Mouse (Mus musculus) urinary bladder, adult 18-20 months (tissue): Measurements from ENCODE around the gene Zbtb6.

Source experiments
- DNase-seq, 2 experiments: peaks; one replicate each; pipeline ENCODE4 v3.0.0; 2022; ENCODE audit warnings: low spot score in 2 of 2, mixed read lengths in 2 of 2

Zbtb6 gene

DNA sequence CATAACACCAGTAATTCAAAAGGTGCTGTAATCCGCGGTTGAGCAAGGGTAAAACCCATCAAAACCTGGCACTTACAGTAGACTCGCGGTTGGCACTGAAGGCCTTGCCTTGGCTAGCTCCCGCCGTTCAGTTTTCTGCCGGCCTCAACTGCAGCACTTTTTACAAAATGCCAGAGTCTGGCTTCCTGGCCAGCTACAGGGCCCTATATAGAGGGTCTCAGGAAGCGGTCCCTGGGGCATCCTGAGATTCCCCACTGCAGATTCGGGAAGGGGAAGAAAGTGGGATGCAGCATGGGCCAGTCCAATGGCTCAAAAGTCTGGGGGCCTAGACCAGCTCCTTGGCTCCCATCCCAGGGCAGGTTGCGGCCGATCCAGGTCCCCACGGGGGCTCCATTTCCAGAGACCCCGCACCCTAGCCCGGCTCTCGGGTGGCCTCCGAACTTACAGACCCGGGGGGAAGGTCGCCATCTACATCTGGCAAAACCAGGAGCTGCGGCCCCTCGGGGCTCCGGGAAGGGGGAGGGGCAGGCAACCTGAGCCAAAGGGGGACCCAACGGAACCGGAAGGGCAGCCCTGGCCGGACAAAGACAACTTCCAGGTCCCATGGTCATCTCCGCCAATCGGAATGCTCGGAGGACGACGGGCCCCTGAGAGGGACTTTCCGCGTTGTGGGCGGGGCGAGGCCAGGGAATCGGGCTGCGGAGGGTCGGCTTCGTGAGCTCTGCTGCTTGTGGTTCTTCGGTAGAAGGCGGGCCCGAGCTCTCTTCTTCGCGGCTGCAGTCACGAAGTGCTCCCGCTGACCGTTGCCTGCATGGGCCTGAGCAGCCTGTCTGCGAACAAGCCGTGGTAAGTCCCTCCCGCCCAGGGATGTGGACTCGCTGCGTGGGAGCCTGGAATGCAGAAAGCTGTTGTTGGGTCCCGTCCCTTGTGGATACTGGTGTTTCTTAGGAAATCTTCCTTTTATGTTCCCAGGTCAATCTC lies at the start of gene Zbtb6, which contains the start of the genes Zbtb26 and Rabgap1:
Gene Zbtb6, minus strand, starts transcription at position 561 of the 981 bp plus-strand sequence.
Gene Zbtb26, minus strand, starts transcription at position 525 of the 981 bp plus-strand sequence.
Gene Rabgap1, plus strand, starts transcription at position 669 of the 981 bp plus-strand sequence.
- peak; percentile 92 to 94 for DNase-seq

DNA sequence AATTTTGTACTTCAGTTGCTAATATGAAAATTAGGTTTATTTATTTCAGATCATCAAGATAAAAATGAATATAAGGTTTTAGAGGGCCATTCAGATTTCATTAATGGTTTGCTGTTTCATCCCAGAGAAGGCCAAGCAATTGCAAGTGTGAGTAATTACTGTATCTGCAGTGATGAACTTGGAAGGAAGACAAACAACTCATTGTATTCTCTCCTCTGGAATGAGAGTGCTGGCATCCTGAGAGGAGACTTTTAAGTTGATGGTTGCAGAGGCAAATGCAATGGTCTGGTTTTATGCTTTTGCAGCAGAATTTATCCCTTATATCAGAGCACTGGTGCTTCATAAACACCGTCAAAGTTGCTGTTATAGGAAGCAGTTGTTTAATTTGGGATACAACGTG lies 46.0 kb upstream of the Zbtb6 start:
- DNase-seq, result no peak

DNA sequence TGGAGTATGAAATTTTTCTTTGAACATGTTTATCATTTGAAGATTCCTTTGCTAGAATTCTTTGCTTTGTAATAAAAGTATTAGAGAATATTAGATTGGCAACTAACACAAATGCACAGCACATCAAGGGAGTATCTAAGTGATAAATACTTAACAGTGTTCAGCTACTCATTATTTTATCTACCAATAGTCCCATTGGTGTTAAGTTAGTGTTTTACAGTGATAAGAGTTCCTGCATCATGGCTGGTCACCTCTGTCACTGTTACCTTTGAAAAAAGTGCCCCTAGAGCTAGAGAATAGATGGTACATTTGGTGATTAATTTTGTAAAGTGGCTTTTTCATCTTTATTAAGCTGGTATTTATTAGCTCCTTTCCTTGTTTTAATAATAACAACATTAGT lies 43.4 kb upstream of the Zbtb6 start:
- DNase-seq, result no peak

DNA sequence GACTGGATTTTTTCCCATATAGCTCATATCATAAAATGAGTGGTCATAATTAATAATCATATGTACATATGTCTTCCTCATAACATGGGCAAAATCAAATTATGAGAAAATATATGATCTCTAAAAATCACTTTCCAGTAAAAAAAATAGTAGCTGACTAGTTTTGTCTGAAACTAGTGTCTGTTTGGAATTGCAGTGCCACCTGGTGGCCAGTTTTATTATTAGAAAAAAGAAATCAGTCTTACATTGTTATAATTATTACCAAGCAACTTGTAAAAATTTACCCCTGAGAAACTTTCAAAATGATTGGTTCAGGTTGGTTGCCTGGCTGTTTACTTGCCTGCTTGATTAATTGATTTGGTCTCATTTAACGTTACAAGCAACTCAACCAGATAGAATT lies 42.4 kb upstream of the Zbtb6 start:
- DNase-seq, result no peak

DNA sequence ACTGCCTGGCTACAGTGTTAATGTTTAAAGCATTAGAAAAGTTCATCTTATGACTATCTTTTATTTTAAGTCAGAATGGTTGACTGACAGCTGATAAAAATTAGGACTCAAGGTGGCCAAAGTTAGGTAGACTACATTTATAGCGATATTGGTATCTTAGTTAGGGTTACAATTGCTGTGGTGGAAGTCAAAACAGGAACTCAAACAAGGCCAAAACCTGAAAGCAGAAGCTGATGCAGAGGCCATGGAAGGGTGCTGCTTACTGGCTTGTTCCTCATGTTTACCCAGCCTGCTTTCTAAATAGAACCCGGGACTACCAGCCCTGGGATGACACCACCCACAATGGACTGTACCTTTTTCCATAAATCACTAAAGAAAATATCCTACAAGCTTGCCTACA lies 41.2 kb upstream of the Zbtb6 start:
- no peak for DNase-seq

DNA sequence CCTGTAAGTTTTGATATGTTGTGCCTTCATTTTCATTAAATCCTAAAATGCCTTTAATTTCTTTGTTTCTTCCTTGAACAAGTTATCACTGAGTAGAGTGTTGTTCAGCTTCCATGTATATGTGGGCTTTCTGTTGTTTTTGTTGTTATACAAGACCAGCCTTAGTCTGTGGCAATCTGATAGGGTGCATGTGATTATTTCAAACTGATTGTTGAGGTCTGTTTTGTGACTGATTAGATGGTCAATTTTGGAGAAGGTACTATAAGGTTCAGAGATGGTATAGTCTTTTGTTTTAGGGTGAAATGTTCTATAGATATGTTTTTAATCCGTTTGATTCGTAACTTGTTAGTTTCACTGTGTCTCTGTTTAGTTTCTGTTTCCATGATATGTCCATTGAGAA lies 37.1 kb upstream of the Zbtb6 start:
- no peak for DNase-seq

DNA sequence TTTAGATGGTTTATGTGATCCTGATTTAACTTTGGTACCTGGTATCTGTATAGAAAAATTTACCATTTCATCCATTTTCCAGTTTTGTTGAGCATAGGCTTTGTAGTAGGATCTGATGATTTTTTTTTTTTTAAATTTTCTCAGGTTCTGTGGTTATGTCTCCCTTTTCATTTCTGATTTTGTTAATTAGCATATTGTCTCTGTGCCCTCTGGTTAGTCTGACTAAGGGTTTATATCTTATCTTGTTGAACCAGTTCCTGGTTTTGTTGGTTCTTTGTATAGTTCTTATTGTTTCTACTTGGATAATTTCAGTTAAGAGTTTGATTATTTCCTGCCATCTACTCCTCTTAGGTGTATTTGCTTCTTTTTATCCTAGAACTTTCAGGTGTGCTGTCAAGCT lies 36.6 kb upstream of the Zbtb6 start:
- DNase-seq, result no peak

DNA sequence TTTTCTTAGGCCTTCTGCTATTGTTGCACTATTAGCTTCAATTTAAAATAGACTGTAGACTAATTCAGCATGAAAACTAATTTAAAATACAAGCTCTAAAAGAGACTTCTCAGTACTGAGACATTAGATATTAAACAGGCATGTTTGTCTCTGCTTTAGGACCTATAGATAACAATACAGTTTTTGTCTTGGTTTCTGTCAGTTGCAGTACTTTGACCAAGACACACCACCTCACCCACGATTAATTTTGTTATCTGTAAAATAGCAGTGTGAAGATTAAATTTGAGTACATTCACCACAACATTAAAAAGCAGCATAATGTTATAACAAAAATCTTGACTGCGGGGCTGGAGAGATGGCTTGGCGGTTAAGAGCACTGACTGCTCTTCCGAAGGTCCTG lies 23.3 kb upstream of the Zbtb6 start:
- DNase-seq, result no peak

DNA sequence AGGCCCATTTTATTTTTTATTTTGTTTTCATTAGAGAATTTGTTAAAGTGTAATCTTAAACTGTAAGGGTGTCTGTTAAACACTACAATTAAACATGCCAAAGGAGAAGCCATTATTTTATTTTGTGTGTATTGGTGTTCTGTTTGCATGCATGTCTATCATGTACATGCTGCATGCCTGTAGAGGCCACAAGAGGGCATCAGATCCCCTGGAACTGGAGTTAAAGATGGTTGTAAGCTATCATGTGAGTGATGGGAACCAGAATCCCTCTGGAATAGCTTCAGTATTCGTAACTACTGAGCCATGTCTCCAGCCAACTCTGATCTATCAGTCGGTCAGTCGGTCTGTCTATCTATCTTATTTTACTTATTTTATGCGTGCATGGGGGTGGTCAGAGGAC lies 17.7 kb upstream of the Zbtb6 start:
- DNase-seq, result no peak

DNA sequence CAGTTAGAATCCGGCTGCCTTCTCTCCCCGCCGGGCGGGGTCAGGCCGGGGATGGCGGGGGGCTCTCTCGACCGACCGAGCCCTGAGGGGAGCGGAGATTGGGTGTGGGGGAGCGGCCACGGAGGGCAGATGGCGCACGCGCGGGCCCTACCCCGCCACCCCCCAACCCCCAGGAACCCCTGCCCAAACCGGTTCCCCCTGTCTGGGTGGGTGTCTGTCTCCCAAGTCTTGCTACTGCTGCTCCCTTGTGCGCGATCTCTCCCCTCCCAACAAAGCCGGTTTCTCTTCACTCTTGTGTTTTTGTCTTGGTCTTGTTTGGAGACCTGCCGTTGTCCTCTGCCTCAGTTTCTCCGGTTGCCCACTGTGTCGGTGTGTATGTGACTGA lies 9.4 kb upstream of the Zbtb6 start:
- DNase-seq, result no peak

DNA sequence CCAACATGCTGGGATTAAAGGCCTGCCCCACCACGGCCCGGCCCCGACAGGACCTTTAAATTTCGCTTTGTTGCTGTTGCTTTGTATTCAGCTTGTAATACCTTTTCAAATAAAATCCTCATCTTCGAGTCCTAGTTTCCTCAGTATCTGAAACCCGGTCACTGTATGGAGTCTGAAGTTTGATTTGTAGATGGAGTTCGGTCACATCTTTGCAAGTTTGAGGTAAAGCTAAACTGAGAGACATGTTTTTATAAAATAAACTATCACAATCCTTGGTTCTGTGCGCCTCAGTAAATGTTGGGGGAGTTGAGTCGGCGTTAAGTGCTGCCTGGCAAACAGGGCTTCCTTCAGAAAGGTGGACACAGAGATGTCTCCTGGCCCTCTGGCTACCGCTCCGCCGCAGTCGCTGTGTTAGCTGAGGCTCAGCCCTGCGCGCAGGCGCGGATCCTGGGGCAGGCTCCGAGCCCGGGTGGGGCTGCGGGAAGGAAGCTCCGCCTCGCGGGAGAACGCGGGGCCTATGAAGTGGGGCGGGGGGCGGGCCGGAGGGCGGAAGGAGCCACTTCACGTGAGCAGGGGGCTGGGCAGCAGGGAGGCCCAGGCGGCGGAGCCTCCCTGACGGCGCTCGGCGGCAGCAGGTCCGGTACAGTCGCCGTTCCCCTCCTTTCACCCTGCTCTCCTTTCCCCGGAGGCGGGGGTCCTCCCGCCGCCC lies 8.8 kb upstream of the Zbtb6 start:
- DNase-seq, result peak; percentile 78 to 91

DNA sequence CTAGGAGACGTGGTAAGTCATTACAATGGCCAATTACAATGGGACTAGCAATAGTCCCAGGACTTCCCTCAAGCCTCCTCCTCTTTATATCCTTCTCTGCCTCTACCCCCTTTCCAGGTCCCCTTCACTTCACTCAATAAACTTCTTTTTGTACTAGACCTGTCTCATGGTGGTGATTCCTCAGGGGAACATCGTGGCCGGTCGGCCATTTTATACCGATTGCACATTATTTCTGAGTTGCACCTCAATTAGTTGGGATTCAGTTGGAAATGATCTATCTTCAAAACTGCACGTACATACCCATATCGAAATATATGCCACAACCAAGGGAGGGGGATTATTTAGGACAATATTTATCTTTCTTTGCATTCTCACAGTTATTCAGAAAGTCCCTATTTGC lies 11.4 kb downstream of the Zbtb6 start:
- no peak for DNase-seq

DNA sequence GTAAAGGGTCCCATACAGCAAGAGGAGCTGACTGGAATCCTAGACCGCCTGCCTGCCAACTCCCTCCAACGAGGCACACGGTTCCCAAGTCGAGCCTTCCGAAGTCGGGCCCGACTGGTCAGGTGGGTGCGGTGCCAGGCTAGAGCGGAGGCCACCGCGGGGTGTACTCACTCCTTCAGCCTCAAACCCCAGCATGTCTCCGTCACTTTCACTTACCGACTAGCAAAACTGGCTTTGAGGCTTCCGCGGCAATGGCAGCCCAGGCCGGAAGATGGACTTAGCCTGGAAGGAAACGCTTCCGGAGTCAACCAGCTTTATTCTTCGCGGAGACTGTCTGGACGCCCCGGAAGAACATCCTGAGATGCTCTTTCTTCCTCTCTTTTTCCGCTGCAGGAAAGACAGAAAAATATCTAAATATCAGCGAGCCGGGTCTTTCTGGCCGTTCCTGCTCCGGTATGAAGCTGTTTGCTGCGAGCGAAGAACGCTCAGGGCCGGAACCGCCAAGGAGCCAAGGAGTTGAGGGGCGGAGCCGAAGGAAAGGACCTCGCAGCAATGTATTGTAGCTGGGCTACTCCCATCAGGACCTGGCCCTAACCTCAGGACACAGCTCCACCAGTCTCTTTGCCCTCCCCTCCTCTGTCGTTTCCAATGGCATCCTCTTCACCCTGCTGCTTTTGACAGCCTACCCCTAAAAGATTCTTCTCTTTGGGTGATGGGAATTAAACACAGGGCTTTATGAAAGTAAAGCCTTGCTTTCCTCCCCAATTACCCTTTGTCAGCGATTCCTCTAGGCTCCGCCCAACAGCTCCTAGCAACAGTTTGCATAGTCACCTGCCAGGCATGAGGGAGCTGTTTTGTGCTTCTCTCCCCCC lies 12.1 kb downstream of the Zbtb6 start:
- peak; percentile 54 to 81 for DNase-seq

DNA sequence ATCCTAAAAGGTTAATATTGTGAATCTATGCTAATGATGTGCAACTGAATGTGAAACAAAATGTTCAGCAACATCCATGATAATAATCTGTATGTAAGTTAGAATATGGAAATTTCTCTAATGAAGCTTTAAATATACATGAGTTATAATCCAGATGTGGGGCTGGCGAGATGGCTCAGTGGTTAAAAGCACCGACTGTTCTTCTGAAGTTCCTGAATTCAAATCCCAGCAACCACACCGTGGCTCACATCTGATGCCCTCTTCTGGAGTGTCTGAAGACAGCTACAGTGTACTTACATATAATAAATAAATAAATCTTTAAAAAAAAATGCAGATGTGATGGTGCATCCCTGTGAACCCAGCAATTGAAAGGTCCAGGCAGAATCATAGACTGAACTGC lies 19.3 kb downstream of the Zbtb6 start:
- no peak for DNase-seq

DNA sequence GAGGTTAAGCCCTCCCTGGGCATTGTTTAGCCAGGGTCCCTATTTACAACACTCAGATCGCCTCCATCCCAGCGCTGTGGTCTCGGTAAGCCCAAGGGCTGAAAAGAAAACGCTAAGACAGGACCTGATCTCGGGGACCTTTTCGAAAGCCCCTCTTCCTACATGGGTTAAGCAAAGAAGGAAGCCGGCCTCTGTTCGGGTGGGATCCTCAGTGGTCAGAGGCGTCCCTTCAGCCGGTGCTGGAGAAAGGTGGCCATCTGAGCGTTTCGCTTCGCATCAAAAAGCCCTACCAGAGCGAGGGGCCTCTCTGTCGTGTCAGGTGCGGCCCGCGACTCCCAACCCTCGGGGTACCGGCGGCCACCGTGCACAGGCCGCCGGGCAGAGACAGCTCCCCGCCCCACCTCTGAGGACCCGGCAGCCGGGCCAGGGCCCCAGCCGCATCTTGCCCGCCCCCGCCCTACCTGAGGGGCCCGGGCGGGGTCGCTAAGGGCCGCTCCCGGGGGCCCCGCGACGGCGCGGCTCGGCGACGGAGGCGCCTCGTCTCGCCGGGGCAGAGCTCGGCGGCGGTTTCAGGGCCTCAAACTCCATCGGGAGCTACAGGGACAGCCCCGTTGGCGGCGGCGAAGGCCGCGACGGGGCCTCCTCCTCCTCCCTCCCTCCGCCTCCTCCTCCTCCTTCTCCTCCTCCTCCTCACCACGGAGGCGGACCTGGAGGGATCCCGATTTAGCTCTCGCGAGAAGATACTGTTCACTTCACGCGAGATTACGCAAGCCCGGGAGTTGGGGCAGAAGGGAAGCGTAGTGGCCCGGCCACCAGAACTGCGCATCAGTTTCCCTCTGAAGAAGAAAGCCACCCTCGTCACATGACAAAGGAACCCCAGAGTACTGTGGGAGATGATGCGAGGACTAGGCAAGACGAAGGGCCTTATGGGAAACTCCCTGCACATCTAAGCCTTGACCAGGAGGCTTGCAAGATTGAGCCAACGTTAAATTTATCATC lies 20.4 kb downstream of the Zbtb6 start, which contains the start of gene Rc3h2:
Gene Rc3h2, minus strand, starts transcription at position 598 of the 999 bp plus-strand sequence.
- peak; percentile 79 to 94 for DNase-seq

DNA sequence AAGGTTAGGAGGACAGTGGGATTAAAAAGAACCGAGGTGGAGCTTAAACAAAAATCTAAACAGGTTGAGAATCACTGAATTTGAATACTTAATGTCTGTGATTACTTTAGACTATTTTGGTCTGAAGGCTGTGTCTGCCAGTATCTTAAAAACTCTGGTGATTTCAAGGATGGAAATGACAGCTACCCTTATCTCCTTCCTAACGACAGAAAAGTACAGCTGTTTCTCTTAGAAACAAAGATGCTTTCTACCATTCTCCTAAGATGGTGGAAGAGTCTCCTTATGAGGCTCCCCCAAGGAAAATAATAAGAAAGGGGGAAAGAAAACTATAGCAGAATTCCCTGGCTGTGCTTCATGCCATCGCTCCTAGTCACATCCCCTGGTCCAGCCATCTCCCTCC lies 21.1 kb downstream of the Zbtb6 start:
- DNase-seq, result no peak

DNA sequence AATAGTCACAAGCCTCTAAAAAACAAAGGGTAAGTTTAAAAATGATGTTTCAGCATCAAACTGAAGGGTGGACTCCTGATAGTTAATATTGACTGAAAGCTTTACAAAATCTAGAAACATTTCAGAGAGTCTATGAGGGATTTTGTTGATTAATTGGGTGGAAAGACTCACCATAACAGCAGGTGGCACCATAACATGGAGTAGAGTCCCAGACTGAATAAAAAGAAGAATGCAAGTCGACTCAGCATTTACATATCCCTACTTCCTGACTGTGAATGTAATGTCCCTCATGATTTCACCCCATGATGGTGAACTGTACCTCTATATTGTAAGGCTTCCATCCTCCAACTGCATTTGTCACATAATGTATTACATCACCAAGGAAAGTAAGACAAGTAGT lies 47.4 kb downstream of the Zbtb6 start:
- DNase-seq, result no peak

DNA sequence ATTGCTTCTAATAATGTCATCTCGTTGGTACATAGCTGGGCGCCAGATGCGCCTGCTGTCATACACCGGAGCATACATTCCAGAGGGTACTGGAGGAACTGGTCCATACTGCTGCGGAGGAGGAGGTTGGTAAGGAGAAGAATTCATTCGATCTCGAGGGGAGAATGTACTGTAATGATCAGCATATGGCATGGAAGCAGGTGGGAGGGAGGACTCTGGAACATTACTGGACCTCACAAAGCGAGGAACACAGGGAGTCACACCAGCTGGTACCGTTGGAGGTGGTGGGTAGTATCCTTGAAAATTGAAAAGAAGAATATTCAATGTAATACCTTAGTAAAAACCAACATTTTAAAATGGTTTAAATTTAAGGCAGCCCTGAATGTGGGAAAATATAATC lies 60.0 kb downstream of the Zbtb6 start:
- DNase-seq, result no peak

DNA sequence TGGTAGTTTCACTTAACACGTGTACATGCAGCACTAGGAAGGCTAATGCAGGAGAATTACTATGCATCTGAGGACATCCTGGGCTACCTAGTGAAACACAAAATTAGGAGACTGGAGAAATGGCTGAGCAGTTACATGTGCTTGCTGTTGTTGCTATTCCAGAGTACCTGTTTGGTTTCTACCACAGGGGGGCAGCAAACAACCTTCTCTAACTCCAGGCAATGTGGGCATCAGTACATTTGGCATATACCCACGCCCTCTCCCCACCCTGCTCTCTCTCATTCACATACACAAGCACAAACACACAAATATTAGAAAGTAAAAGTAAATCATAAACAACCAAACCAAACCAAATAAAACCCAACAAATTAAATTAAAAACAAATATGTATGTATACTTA lies 62.8 kb downstream of the Zbtb6 start:
- DNase-seq, result peak in 1 of 2 experiments; percentile 13

DNA sequence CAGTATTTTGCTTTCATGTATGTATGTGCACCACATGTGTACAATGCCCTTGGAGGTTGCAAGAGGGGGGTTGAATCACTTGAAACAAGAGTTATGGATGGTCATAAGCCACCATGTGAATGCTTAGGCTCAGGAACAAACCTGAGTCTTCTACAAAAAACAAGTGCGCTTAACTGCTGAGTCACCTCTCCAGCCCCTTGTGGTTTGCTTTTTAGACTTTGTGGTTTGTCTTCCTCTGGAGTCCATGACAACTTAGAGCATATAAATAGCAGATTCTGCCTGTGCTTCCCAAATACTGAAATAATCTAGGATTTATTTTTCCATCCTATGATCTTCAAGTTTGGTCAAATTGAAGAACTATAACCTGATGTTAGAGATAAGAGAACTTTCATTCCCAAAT lies 67.0 kb downstream of the Zbtb6 start:
- DNase-seq, result no peak
